Mouse (Mus musculus) lung, postnatal 0 days (tissue): ENCODE measurements around the gene H2-M3.

Source experiments
- CTCF ChIP-seq: IDR thresholded peaks from 2 replicates; pipeline ENCODE4 v1.5.1; 2016; ENCODE audit warnings: antibody characterized with exemption, mild to moderate bottlenecking
- EP300 ChIP-seq: IDR thresholded peaks from 2 replicates; pipeline ENCODE4 v1.6.1; 2016; ENCODE audit warnings: antibody characterized with exemption, mild to moderate bottlenecking, control low read depth

DNA sequence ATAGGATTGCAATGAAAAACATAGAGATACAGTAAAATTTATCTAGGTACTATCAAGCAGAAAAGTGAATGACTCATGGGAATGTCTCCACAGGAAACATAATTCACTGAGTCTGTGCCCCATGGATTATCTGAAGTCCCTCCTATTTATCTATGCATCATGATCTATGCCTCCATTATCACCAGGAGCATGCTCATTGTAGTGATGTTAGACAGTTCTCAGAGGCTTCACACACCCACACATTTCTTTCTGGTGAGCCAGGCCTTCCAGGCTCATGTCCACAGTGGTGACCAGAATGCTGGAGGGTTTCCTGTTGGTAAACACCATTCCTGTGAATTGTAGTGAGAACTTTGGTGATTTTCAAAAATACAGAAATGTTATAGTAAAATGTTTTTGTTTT, 6.6 kb downstream of the H2-M3 start:
- no peak for TF ChIP-seq EP300
- no peak for TF ChIP-seq CTCF
